Mouse (Mus musculus) adrenal gland, adult 18-20 months (tissue): Measurements from ENCODE around the gene Coil. TPM values are rescaled to one million over a fixed set of nuclear protein-coding genes. Genes with fewer than 3 reads are reported as not detected.

Experiments
- DNase-seq, 2 experiments: peaks; one replicate each; pipeline ENCODE4 v3.0.0; 2021 to 2022; ENCODE audit warnings: low spot score in 2 of 2
- total RNA-seq, 2 experiments: library from RNA; stranded (reverse); gene quantifications; 1 replicate in 1 of 2; 2 replicates in 1 of 2; pipeline ENCODE4 v1.2.3; 2021

Gene Coil
- total RNA-seq, 2 experiments from 2014 or later, result 9.0 to 9.4 TPM

DNA sequence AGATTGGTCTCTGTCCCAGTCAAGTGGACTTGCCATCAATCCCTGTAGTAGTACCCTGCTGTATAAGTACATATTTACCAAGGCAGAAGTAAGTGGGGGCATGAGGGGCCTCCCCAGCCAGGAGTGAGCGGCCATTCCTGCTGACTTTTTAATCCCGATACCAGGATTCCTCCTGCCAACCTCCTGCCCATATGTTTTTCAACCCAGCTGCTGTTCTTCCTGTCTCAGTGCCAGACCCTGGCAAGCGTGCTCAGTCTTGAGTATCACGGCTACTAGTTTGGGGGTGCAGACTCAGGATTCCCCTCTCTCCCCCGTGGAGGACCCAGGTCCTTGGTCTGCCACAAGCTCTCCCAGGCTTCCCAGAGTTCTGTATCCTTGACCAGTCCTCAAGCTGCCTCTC, 32.6 kb downstream of the Coil start:
- no peak for DNase-seq

GRCm38 (mm10) chr11:89003078-89003477, 33.0 kb downstream of the Coil start:
- DNase-seq, result no peak

DNA sequence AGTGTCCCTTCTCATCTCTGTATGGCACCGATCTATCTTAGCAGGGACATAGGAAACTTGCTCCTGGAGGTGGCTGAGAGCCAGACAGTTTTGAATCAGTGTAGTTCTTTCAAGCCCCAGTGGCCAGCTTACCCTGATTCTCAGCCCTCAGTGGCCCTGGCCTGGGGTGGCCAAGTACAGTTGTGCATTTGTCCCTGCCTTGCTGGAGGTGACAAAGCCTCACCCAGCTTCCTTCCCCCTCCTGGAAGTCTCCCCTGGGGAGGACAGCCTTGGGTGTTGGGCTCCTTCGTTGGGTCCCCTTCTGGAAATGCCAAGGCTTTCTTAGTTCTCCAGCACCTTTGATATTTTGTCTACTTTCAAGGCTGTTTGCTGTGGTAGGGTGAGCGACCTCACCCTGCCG, 33.7 kb downstream of the Coil start:
- peak in 1 of 2 experiments; percentile 43 for DNase-seq

DNA sequence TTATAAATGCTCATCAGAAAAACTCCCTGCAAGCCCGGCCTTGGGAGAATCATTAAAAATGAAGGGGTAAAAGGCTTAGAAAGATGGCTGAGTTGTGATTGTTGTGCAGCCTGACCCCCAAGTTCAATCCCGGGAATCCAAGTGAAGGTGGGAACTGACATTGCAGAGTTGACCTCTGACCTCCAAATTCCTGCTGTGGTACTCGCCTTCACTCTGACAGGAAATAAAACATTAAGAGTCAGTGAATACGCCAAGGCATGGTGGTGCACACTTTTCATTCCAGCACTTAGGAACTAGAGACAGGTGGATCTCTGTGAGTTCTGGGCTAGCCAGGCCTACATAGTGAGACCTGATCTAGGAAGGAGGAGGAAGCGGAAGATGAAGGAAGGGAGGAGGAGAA, 35.4 kb downstream of the Coil start:
- DNase-seq, result no peak

DNA sequence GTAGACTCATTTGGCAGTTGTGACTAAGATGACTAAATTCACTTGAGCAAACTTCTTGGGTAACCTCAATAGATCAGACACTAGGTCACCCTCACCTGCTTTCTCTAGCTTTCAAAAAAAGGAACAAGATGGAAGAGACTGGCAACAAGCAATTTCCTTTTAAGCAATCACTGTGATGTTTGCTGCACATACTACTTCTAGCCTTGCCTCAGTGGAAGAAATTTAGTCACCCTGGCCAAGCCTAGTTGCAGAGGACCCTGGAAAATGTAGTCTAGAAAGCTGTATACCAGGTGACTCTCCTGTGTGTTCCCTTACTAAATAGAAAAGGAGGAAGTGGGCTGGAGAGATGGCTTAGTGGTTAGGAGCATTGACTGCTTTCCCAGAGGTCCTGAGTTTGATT, 36.4 kb downstream of the Coil start:
- no peak for DNase-seq

DNA sequence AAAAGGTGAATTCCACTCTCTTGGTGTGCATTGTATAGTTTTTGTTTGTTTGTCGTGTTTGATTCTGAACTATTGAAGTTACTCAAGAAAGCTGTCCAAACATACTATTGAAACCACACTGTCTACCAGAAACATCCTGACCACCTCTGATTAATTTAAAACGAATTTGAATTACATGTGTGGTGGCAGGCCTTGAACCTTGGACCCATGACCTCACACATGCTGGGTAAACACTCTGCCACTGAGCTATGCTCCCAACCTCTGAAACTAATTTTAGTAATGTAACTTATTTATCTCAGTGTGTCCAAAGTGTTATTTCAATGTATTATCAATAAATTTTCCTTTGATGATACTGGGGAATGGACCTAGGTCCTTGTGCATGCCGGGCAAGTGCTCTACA, 37.5 kb downstream of the Coil start:
- DNase-seq, result no peak

DNA sequence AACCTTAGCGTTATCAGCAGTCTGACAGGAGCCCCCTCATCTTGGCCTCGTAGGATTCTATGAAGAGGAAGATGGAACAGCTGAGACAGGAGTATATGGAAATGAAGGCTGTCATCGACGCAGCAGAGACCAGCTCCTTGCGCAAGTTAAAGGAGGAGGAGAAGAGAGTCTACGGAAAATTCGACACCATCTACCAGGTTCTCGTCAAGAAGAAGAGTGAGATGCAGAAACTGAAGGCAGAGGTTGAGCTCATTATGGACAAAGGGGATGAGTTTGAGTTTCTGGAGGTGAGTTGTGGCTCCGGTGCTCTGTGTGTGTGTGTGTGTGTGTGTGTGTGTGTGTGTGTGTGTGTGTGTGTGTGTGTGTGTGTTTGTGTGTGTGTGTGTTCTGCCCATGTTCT, 39.0 kb downstream of the Coil start:
- DNase-seq, result no peak

- DNase-seq, result no peak
Measured at GRCm38 (mm10) chr11:89009496-89009895, 39.4 kb downstream of the Coil start.

DNA sequence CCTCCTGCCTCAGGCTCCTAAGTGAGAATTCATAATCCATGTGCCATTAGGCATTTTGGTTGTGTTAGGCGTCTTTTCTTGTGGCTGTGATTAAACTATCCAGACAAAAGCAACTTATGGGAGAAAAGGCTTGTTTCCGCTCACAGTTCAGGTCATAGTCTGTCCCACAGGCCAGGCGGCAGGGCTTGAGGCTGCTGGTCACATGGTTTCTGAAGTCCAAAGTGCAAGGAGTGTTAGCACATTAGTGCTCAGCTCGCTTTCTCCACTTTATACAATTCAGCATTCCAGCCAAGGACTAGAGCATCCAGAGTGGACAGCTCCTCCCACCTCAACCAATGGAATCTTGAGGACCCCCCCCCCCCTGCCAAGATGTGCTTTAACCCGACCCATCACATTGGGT, 42.2 kb downstream of the Coil start:
- no peak for DNase-seq

GRCm38 (mm10) chr11:89017514-89018182, 47.6 kb downstream of the Coil start:
- no peak for DNase-seq

DNA sequence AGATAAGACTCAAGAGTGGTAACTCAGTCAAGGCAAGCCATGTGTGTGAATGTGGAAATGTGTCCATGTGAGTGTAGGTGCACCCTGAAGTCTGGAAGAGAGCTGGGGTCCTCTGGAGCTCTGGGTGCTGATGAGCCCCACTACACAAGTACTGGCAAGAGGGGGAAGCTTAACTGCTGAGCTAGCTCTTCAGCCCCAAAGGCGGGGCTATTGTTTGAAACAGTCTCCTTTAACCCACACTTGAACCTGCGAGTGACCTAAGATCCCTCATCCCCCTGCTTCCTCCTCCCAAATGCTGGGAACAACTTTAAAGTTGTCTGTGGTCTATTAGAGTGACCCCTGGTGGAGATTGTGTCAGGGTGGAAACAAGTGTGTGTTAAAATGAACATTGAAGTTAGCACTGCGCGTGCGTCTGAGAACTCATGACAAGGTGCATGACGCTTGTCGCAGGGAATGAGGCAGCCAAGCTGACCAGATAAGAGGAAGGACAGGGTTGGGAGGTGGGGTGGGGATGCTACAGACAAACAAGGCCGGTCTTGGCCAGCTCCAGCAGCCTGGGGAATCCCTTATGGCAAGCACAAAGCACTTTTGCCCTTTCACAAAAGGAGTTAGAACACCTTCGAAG, 50.7 kb downstream of the Coil start:
- DNase-seq, result no peak

DNA sequence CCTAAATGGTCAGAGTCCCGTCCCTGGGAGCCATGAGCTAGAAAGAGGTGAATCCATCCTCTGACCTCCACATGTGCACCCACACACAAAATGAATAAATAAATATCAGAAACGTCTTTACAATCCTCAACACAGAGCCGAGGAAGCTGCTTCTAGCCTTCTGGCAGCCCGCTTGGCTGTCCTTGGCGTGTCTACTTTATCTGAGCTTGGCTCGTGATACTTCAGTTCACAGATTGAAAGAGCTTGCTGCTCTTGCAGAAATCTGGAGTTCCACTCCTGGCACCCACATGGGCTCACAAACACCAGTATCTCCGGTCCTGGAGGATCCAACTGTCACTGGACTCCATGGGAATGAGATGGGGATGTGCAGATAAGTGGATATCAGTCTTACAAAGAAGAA, 51.6 kb downstream of the Coil start:
- DNase-seq, result no peak

DNA sequence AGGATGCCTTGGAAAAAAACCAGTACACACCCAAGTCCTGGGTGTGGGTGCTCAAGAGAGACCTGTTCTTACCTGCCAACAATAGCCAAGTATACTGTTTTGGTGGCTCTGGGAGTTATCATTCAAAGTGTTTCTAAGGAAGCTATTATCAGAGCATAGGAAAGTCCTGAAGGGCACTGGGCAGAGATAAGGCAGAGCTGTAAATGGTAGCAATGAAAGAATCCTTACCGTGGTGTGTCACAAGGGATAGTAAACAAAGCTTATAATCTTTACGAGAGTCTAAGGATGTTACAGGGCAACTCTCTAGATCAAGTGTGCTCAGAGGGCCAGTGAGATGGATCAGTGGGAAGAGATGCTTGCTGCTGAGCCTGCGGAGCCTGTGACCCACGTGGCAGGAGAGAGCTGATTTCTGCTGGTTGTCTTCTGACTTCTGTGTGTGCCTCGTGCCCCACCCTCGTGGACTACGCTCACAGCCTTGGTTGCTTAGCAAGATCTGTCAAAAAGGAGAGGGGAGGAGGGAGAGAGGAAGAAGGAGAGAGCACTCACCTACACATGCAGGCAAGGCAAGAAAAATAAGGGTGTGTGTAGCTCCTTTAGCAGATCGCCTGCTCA, 52.2 kb downstream of the Coil start:
- no peak for DNase-seq

DNA sequence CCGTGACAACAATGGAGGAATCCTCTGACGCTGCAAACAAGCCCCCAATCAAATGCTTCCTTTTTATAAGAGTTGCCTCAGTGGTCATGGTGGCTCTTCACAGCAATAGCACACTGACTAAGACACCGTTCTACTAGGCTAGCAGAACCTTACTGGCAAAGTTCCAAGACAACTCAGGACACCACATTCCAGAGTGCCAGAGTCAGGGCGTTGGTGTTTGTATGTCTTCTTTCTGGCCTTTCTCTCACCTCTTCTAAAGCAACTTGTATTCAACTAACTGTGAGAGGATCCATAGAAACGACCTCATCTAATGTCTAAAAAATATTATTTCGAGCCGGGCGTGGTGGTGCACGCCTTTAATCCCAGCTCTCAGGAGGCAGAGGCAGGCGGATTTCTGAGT, 53.4 kb downstream of the Coil start:
- no peak for DNase-seq

- peak; percentile 86 to 87 for DNase-seq
Measured at GRCm38 (mm10) chr11:89024181-89024881, 54.3 kb downstream of the Coil start.

GRCm38 (mm10) chr11:89025603-89026002, 55.6 kb downstream of the Coil start:
- DNase-seq, result no peak

GRCm38 (mm10) chr11:89026117-89026516, 56.1 kb downstream of the Coil start:
- DNase-seq, result no peak

- DNase-seq, result no peak
Measured at GRCm38 (mm10) chr11:89027955-89028361, 57.9 kb downstream of the Coil start.

DNA sequence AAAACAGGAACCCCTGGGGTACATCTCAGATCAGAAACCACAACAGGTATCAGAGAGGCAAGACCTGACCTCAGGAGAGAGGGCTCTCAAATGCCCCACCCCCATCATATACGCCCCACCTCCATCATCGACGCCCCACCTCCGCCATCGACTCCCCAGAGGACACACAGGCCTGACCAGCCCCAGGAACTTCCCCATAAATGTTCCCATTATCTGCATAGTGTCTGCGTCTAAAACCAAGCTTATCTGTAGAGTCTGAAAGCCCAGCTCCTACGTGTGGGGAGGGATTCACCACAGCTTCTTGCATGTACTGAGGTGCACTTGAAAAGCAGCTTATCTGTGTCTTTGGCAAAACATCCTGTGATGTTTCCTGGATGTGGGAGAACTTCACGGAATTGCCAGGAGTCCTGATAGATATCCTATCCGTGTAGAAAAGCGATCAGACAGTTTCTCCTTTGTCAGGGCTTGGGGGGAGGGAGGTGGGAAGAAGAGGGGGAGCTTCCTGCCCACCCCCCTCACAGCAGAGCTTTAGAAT, 58.9 kb downstream of the Coil start:
- no peak for DNase-seq

DNA sequence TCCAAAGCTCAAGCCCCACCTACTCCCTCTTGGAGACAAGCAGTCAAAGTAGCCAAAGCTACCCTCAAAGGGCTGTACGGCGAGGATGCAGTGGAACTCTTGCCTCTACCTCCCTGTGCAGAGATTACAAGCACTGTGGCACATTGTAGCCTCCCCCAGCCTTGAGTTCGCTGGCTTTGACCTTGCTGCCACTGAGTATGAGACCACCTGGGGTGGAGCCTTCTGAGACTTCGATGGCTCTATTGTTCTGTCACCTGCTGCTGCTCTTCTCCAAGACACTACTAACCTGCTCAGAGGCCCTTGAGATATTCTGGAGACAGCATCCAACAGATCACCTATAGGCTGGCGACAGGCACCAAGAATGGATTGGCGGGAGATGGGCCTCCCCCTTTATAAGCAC, 60.5 kb downstream of the Coil start:
- no peak for DNase-seq

DNA sequence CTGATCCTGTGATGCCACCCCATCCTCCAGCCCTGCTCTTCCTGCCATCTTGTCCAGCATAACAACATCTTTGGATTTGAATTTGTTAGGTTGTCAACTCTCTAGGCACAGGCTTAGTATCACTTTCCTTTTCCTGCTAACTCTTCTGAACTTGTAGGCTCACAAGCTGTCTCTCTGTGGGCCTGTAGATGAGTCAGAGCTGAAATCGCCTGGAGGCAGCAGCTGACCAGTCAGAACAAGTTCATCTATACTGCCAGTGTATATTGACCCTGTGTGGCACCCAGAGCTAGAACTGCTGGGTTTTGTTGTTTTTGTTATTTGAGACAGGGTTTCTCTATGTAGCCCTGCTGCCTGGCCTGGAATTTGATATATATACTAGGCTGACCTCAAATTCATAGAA, 61.1 kb downstream of the Coil start:
- no peak for DNase-seq

DNA sequence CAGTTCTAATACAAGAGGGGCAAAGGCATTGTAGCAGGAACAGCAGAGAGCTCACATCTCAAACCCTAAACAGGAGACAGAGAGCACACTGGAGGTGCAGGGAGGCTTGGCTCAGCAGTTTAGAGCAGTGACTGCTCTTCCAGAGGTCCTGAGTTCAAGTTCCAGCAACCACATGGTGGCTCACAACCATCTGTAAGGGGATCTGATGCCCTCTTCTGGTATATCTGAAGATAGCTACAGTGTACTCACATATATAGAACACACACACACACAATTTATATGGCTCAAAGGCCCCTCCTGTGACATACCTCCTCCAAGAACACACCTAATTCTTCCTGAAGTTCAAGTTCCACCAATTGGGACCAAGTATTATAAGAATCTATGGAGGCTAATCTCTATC, 64.5 kb downstream of the Coil start:
- no peak for DNase-seq
